Mouse (Mus musculus): Measurements from ENCODE around the gene 4931440F15Rik.
"Not testable (repeated sequence)": the region's sequence is repeated elsewhere in the genome, so short reads cannot be mapped to it uniquely, and the experiment has no call there.

4931440F15Rik gene

DNA sequence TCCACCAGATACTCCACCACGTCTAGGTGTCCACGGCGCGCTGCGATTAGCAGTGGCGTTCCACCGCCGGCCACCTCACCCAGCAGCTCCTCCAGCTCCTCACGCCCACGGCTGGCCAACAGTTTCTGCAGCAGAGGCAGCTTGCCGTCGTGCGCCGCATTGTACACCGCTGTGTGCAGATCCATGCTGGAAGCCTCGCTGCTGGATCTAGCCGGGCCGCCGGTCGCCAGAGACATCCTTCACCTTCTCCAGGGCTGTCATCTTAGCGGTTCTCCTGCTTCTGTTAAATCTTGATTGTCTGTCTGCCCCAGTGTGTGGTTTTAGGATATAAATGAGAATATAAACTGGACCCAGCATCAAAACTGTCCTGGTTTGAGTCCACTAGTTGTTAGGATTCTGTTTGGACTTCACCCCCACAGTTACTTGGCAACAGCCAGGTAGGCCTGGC lies at the start of gene 4931440F15Rik:
Gene 4931440F15Rik, minus strand, starts transcription at position 398 of the 448 bp plus-strand sequence.
- DNase-seq, result not testable (repeated sequence)

DNA sequence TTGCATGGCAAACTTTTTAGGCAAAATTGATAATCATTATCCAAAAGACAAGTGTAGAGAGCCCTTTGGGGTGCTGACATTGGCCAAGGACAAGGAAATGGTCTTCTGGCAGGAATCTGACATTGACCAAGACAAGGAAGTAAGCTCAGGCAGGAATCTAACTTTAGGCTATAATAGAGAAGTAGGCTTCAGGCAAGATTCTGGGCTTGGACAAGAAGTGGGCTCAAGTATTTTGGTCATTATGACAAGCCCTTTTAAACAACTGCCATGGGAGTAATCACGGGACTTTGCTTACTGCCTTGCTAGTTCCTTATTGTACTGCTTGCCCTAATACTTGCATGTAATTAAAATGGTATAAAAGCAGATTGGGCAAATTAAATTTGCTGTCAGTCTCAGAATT lies 49.3 kb upstream of the 4931440F15Rik start:
- not testable (repeated sequence) for DNase-seq

DNA sequence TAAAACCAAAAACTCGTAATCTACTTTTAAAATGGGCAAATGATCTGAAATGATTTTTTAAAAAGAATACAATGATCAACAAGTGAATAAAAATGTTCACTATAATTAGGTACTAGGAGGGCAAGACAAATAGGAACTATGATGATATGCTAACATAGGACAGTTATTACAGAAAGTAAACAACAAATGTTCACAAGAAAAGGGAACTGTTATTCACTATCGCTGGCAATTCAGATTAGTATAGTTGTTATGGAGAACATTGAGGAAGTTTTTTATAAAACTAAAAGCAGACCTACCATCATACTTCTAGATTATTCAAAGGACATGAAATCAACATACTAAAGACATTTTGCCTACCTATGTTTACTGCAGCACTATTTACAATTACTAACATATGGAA lies 44.7 kb upstream of the 4931440F15Rik start:
- DNase-seq, result no peak

DNA sequence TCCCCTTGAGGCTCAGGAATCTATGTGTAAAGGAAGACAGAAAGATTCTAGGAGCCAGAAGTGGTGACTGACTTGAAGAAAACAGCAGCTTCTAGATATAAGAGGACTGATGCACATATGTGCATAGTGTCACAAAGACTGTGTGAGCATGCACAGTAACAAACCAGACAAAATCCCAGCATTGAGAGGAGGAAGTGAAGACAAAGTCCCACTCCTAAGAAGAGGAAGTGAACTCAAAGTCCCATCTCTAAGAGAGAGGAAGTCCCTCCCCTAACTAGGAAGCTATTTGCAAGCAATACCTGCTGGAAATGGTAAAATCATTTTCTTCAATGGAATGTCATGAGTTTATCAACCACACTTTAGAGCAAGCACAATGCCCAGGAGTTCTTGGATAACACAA lies 38.8 kb upstream of the 4931440F15Rik start:
- DNase-seq, result no peak

DNA sequence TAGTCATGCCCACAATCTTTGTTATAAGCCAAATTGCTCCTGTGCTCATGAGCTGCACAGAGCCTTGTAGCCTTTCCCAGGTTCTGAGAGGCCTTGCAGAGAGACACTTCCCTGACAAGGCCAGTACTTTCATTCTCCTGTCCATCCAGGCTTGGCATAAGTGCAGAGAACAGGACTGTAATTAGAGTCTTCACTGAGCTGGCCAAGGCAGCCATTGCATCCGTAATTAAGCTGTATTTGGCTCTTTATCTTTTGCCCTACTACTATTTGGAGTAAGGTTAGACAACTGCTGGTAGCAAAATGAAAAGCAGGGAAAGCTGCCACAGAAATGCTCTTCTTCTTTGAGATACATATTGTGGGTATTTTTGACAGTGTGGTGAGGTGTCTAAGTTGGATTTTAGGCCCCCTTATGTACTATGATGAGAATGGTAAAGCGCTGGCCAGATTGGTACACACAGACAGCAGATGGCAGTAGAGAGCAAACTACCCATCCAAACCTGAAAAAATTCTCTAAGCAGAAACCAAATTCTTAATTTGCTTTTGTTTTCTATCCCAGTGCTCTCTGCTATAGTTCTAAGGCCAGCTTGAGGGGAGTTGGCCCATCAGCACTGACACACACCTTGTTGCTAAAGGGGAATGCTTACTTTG lies 36.4 kb upstream of the 4931440F15Rik start:
- peak; percentile 58 for DNase-seq

DNA sequence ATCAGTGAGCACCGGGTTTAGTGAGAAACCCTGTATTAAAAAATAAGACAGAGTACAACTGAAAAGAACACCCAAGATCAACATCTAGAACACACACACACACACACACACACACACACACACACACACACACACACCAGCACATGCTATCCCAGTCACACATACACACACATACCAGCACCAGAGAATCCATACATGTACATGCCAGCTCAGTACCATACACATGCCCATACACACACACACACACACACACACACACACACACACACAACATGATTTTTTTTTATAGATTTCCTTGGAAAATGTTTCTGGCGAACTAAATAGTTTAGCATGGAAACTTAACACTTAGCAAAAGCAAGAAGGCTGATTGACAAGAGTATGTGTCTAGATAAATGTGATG lies 35.6 kb upstream of the 4931440F15Rik start:
- DNase-seq, result no peak

DNA sequence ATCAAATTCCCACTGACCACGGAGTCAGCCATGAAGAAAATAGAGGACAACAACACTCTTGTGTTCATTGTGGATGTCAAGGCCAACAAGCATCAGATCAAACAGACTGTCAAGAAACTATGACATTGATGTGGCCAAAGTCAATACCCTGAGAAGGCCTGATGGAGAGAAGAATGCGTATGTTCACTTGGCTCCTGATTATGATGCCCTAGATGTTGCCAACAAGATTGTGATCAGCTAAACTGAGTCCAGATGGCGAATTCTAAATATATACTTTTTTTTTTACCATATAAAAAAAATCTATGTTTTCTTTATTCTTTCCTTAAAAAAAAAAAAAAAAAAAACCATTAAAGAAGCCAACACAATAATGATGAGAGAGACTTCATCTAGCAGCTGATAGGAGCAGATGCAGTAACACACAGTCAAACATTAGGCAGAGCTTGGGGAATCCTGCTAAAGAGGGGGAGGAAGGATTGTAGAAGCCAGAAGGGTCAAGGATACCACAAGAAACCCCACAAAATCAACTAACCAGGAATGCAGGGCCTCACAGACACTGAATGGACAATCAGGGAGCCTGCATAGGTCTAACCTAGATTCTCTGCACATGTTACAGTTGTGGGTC lies 15.2 kb upstream of the 4931440F15Rik start:
- DNase-seq, result no peak

DNA sequence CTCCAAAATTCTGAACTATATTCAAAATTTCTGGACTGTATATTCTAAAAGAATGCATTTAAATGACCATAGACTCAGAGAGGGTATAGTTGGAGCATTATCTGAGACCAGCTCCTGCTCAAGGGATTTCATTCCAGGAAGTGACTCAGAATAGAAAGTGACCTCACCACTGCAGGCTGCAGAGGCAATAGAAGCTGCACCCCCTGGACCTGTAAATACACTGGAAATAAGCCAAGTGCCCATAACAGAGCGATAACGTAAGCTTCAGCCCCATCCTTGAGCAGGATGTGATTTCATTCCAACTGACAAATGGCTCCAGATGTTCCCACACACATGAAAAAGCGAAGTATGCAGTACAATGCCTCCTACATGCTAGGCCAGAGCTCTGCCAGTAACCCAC lies 14.3 kb upstream of the 4931440F15Rik start:
- peak; percentile 21 for DNase-seq

DNA sequence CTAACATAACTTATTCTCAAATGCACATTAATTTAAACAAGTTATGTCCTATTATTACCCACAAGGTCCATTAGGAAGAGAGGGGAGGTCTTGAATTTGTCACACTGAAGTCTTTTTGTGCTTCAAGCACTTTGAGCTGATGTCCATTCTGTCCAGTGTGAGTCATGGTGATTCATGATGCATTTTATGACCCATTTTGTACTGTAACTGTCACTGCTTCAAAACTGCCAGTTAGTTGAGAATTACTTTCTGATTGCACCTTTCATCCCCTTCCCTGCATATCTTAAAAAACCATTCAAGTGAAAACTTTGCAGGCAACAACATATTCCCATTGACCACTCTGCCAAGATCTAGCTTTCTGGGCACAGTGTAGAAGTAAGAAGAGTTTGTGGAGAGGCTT lies 11.6 kb upstream of the 4931440F15Rik start:
- DNase-seq, result no peak

DNA sequence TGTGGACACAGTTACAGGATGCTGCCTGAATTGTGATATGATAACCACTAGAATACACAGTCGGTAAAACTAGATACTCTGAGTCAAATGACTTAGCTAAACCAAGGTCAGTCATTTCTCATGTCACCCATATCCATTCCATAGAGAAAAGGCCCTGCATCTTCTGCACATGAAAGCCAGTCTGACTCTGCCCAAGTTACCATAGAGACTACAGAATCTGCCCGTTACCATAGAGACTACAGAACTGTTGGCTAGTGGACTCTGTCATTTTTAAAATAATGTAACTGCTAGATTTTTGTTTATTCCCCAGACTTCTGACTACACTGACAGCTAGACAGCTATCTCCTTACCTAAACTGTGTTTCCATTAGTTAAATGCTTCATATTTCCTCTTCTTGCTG lies 2.3 kb upstream of the 4931440F15Rik start:
- no peak for DNase-seq

DNA sequence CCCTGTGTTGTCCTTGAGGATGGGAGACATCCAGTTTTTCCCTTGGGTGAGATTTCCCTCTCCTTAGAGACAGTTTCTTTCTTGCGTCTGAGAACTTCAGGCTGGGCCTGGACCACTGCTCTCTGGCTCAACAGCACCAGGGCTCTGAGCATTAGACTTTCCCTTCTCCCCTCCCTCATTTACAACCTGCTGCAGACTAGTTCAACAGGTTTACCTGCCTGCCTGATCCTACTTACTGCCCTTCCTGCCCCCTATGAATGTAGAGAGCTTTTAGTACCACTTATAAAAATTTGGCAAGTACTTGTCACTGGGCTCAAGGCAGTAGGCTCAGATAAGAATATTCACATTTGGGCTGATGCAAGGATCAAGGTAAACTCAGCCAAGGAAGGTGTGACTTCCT lies 533 bp upstream of the 4931440F15Rik start:
- no peak for DNase-seq

DNA sequence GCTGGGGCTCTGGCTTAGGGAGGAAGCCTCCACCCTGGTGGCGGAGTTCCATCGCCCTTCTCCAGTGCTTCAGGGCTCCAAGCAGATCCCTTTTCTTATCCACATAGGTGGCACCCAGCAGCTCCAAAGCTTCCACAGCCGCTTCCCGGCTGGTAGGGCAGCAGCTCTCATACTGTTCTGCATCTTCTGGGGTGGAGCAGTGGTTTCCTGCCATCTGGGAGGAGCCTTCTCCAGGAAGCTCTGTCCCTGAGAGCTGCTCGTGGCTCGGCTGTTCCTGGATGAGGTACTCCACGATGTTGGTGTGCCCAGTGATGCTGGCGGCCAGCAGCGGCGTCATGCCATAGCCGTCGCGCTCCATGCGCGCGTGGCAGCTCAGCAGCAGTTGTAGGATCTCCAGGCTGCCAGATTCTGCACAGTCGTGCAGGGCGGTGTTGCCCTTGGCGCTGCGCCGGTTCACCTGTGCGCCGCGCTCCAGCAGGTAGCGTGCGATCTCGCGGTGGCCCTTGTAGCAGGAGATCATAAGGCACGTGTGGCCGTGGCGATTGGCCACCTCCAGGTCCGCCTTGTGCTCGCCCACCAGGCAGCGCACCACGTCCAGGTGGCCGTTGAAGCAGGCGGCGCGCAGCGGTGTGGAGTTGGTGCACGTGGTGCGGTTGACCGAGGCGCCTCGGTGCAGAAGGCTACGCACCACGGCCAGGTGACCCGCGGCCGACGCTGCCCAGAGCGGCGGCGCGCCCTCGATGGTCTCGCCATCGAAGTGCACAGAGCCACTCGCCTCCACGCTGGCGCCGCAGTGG lies 796 bp downstream of the 4931440F15Rik start:
- DNase-seq, result peak; percentile 11

DNA sequence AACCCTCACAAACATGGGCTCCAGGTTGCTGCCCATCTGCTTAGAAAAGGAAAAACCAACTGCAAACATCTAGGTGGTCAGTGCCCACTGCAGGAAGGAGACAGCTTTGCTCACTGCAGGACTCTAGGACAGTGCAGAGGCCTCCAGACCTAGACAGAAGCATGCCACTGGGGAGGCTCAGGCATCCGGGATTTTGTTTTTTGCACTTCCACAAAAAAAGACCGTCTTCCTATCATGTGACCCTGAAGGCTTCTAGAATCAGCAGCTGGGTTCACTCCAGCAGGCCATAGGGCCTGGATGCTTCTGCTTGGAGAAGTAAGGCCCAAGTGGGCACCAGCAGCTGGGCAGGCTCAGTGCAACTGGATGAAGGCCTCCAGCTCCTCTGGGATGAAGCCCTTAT lies 2.3 kb downstream of the 4931440F15Rik start:
- no peak for DNase-seq

DNA sequence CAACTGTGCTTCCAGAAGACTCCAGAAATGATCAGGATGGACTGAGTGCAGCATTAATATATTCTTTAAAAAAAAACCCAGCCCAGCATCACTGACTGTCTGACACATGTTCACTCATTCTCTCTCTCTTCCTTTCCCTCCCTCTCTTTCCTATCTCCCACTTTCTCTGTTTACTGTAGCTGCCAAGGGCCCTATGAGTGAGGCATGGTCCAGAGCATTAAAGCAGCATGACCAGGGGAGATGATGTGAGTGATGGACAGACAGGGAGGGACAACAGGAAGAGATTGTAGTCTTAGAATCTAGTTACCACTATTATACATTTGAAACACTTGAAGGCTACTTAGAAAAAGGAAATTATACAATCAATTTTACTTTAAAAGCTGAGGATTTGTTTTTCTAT lies 9.8 kb downstream of the 4931440F15Rik start:
- DNase-seq, result no peak

DNA sequence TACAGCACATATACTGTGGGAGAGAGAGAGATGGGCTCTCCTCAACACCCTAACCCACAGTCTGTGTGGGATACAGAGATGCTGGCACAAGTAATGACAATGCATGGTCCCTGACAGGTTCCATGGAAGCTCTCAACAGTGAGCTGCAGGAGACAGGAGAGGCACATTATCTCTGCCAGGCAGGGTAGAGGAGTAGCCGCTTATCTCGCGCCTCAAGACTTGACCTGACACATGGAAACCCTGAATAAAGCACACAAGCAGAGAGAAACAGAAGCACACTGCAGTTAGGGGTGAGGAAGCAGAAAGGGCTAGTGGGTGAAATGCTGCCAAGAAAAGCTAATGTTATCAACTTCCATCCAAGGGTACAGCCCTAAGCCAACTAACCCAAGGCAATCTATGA lies 10.2 kb downstream of the 4931440F15Rik start:
- no peak for DNase-seq

DNA sequence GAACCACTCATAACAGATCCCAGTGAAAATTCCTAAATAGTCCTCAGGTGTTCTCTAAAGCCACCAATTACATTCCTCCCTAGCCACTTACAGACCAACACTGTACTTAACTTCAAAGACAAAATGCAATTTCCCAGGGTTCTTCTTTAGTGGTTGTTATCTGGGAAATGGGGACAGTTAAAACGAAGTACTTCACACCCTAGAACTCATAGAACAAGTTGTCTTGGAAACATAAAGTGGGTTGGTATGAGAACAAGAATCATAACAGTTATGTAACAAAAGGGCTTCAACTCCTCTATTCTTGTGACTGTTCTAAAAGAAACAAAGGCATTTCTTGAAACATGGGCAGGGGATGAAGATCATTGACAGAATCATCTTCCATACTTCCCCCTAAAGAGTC lies 12.2 kb downstream of the 4931440F15Rik start:
- no peak for DNase-seq

DNA sequence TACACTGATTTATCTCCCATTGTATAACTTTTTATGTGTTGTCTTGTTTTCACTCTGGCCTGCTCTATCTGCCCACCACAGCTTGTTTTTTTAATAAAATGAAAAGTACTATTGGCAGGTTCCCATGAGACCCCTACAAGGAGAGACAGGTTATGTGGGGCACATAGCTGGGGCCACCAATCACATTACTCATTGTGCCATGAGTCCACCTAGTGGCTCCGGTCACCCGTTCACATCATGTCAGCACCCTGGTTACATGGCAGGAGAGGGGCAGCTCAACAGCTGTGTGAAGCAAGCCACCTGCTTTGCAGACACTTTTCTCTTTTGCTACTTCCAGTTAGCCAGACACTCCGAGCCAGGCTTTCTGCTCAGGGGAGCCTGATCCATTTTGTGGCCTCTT lies 13.0 kb downstream of the 4931440F15Rik start:
- no peak for DNase-seq

DNA sequence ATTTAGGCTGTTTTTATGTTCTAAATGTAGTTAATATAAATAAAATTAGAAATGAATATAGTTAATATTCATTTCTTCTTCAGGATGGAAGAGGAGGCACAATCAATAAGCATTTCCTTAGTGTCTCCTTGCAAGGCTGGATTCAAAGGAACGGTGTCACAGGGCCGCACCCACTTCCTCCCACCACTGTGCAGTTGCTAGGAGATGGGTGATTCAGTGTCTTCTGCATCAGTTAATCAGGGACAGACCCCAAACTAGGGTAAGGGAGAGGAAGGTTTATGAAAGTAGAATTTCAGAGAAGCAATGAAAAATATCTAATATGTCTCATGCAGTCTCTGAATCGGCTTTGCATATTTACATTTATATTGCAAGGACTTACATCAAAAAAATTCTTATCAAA lies 15.1 kb downstream of the 4931440F15Rik start:
- DNase-seq, result no peak

DNA sequence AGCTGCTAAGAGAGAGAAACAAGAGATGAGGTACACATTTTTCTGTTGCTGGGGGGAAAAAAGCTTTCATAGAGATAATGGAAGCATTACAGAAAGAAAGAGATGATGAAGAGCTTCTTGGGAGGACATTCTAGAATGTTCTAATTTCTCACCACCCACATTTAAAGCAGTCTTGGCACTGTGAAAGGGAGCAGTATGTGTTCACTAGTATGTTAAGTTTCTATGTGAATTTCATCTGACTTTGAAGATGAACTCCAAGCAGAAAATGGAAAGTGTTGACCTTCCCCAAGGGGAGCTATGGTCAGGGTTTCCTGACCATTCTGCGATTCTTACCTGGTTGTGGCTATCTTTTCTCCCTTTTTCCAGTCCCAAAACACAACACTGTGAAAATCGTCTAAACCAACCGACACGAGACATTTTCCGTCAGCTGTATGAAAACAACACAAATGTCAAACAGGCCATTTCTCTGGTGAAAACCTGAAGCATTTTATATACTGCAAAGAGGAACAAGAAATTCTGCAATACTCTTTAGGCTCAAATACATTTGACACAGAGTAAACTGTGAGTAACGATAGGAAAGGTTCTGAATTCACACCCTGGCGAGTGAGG lies 16.4 kb downstream of the 4931440F15Rik start:
- no peak for DNase-seq

DNA sequence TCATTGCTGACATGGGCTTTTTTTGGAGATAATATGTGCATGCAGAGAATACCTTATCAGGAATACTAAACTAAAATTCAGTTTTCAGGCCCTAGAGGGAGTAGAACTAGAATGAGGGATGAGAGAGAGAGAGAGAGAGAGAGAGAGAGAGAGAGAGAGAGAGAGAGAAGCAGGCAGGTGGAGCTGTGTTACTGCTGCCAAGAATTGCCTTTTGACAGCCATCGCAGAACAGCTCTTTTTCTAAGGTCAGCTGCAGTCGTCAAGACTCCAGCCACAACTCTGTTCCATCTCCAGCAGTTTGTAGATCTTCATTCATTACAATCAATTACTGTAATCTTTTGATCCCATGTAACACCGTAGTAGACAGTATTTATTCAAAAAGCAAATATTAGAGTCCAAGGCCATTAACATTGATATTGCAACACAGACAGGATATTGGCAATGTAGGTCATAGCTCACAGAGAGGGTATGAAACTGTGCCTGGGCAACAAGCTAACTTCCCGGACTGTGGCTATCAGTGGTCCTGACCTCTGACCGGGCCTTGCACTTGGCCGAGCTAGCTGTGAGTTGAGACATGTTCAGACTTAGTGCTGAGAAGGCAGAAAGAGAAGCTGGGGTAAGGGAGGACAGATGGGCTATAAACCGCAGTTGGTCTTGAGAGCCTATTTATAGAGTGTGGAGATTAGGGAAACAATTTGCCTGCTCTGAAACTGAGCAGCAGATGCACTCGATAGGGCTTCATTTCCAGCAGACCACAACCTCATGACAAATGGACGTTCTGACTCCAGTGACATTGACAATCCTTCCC lies 17.1 kb downstream of the 4931440F15Rik start:
- peak; percentile 37 for DNase-seq

DNA sequence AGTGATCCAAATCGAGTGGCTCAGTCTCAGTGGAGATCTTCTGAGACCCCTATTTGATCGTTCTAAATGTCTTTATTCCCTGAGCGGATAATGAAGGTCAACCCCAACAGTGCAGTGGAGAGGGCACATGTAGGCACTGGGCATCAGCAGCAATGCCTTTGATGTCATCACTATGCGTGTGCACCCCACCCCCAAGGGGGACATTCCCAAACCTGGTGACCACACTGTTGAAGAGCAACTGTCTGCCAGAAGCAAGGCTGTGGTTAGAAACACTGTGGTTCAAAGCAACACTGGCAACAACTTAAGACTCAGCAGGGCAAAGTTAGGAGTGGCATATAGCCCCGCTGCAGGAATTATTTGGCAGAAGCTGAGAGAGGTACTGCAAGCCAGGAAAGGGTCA lies 18.1 kb downstream of the 4931440F15Rik start:
- no peak for DNase-seq
